ENCODE assay signal across 17 mouse cellular contexts in the genomic region with DNA sequence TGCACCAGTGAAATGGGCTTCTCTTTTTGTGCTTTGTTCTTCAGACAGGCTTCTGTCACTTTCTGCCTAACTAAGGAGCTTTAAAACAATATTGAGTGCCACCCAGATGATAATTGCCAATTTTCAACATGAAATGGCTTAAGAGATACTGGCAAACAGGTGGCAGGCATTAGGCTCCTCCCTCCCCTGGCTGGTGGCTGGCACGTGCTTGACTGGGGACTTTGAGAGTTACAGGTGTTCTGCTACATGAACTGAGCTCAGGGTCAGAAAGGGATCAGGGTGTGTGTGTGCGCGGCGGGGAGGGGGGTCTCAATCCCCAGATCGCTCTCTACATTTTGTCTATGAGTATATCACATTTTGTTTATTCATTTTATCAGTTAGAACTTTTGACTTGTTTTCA.
"Had no signal": no experiment of that assay in that cellular context is flagged by ENCODE, and none has a peak within 500 bp of the region (broad histone marks: within the 10 kb centered on the region; RNA-seq: fewer than 3 reads in every experiment).

No protein-coding gene starts in this region.

- H3K9ac ChIP-seq: liver, embryonic 14.5 days; liver, postnatal 0 days; lung, embryonic 14.5 days had no signal

- DNase-seq: kidney, adult 18-20 months; kidney, adult 9 months; kidney, postnatal 14 days; layer of hippocampus, adult 9-11 months; layer of hippocampus, postnatal 36 days; liver, postnatal 0 days; midbrain, embryonic 14.5 days; right cerebral cortex, postnatal 14 days; right cerebral cortex, postnatal 4 days had no signal

- ATAC-seq: hindbrain, postnatal 0 days; inflammation-experienced regulatory T-cells, adult 6 months; liver, postnatal 0 days; lung, postnatal 0 days had no signal

- H3K4me2 ChIP-seq: lung, embryonic 14.5 days had no signal

- H3K4me3 ChIP-seq: layer of hippocampus, adult 2 months; left cerebral cortex, adult 2 months had no signal

- H3K27ac ChIP-seq: hindbrain, postnatal 0 days; layer of hippocampus, adult 2 months; left cerebral cortex, adult 2 months; liver, embryonic 14.5 days; macrophage had no signal
